Mouse (Mus musculus) activated CD4-positive, CD25-positive, alpha-beta regulatory T cell, adult 4 months (primary cell): ENCODE data around the gene Tcf7l2. TPM values are rescaled to one million over a fixed set of nuclear protein-coding genes. Genes with fewer than 3 reads are reported as not detected.

Source experiments
- ATAC-seq: one replicate; pipeline ENCODE4 v1.8.0; 2017
- polyA plus RNA-seq, 2 experiments: library from polyadenylated mRNA; unstranded; fragments of 100-300 nt; shearing (Covaris generic); gene quantifications; one replicate each; pipeline ENCODE4 v1.2.1; 2017

The Tcf7l2 gene
- polyA plus RNA-seq, 2 experiments from 2014 or later = 1.6 TPM

- no peak for ATAC-seq
These were observed 174.6 kb downstream of the Tcf7l2 start for GRCm38 (mm10) chr19:55916211-55916610.

- no peak for ATAC-seq
These were observed 182.3 kb downstream of the Tcf7l2 start for GRCm38 (mm10) chr19:55923789-55924426.

- no peak for ATAC-seq
These were observed 183.2 kb downstream of the Tcf7l2 start for GRCm38 (mm10) chr19:55924800-55925199.

- no peak for ATAC-seq
These were observed 183.8 kb downstream of the Tcf7l2 start for GRCm38 (mm10) chr19:55925425-55925803.

- ATAC-seq = no peak
These were observed 184.3 kb downstream of the Tcf7l2 start for GRCm38 (mm10) chr19:55925804-55926521.

GRCm38 (mm10) chr19:55926858-55927673, 185.4 kb downstream of the Tcf7l2 start:
- ATAC-seq = no peak

- ATAC-seq = no peak
These were observed 186.0 kb downstream of the Tcf7l2 start for GRCm38 (mm10) chr19:55927674-55928061.

GRCm38 (mm10) chr19:55928674-55929073, 187.1 kb downstream of the Tcf7l2 start:
- ATAC-seq = no peak

- ATAC-seq = no peak
These were observed 190.0 kb downstream of the Tcf7l2 start for GRCm38 (mm10) chr19:55931642-55932041.

GRCm38 (mm10) chr19:55933947-55934729, 192.5 kb downstream of the Tcf7l2 start:
- ATAC-seq = no peak

GRCm38 (mm10) chr19:55934730-55935003, 193.0 kb downstream of the Tcf7l2 start:
- no peak for ATAC-seq

- no peak for ATAC-seq
These were observed 195.4 kb downstream of the Tcf7l2 start for GRCm38 (mm10) chr19:55937026-55937425.

- ATAC-seq = no peak
These were observed 196.8 kb downstream of the Tcf7l2 start for GRCm38 (mm10) chr19:55938254-55939046.

- no peak for ATAC-seq
These were observed 197.5 kb downstream of the Tcf7l2 start for GRCm38 (mm10) chr19:55939090-55939489.

GRCm38 (mm10) chr19:55939719-55940118, 198.1 kb downstream of the Tcf7l2 start:
- ATAC-seq = no peak

- no peak for ATAC-seq
These were observed 199.1 kb downstream of the Tcf7l2 start for GRCm38 (mm10) chr19:55940538-55941252.

- ATAC-seq = no peak
These were observed 199.9 kb downstream of the Tcf7l2 start for GRCm38 (mm10) chr19:55941253-55942125.

- ATAC-seq = no peak
These were observed 209.8 kb downstream of the Tcf7l2 start for GRCm38 (mm10) chr19:55951397-55951796.

GRCm38 (mm10) chr19:55953207-55953606, 211.6 kb downstream of the Tcf7l2 start:
- ATAC-seq = no peak

- ATAC-seq = no peak
These were observed 213.5 kb downstream of the Tcf7l2 start for GRCm38 (mm10) chr19:55955126-55955525.
